Mouse (Mus musculus) MEL (cell line): ENCODE results near the gene Nudt21.
A peak's percentile ranks its signal among the peaks of the same experiment; 100 is the strongest.

Experiments used
- BHLHE40 ChIP-seq: IDR thresholded peaks from 2 replicates; pipeline ENCODE4 v1.6.1; 2012; ENCODE audit warnings: low read depth, mild to moderate bottlenecking, inconsistent platforms, low read length, improper control_type of control experiment, borderline replicate concordance
- CTCF ChIP-seq, 3 experiments: IDR thresholded peaks in 2 of 3; conservative IDR thresholded peaks in 1 of 3; 2 replicates each; pipeline ENCODE4 v1.5.1; 2011 to 2012; ENCODE audit warnings: low read length in 3 of 3, low read depth in 2 of 3, mild to moderate bottlenecking in 2 of 3, improper control_type of control experiment in 1 of 3, inconsistent platforms in 1 of 3, mixed read lengths in 1 of 3, moderate library complexity in 1 of 3; ENCODE audit not compliant: control insufficient read depth in 1 of 3, insufficient read depth in 1 of 3, poor library complexity in 1 of 3, severe bottlenecking in 1 of 3
- GABPA ChIP-seq: IDR thresholded peaks from 2 replicates; pipeline ENCODE4 v1.6.1; 2012; ENCODE audit warnings: low read depth, mild to moderate bottlenecking, inconsistent platforms, low read length, improper control_type of control experiment, moderate library complexity
- MAFK ChIP-seq: IDR thresholded peaks from 2 replicates; pipeline ENCODE4 v1.6.1; 2011; ENCODE audit warnings: low read depth, mild to moderate bottlenecking, low read length, improper control_type of control experiment, borderline replicate concordance
- MAX ChIP-seq: IDR thresholded peaks from 2 replicates; pipeline ENCODE4 v1.6.1; 2011; ENCODE audit warnings: low read length, improper control_type of control experiment
- MAZ ChIP-seq: IDR thresholded peaks from 2 replicates; pipeline ENCODE4 v1.6.1; 2012; ENCODE audit warnings: low read depth, mild to moderate bottlenecking, inconsistent platforms, low read length, improper control_type of control experiment
- MYC ChIP-seq: IDR thresholded peaks from 2 replicates; pipeline ENCODE4 v1.6.1; 2011; ENCODE audit warnings: low read depth, mild to moderate bottlenecking, low read length, improper control_type of control experiment, moderate library complexity
- RAD21 ChIP-seq: IDR thresholded peaks from 2 replicates; pipeline ENCODE4 v1.6.1; 2011; ENCODE audit warnings: mild to moderate bottlenecking, low read depth, low read length, improper control_type of control experiment
- RCOR1 ChIP-seq: IDR thresholded peaks from 2 replicates; pipeline ENCODE4 v1.6.1; 2012; ENCODE audit warnings: low read depth, mild to moderate bottlenecking, inconsistent platforms, low read length, improper control_type of control experiment
- SIN3A ChIP-seq: IDR thresholded peaks from 2 replicates; pipeline ENCODE4 v1.6.1; 2012; ENCODE audit warnings: low read length, improper control_type of control experiment, inconsistent platforms
- TAL1 ChIP-seq: IDR thresholded peaks from 2 replicates; pipeline ENCODE4 v1.6.1; 2012; ENCODE audit warnings: mild to moderate bottlenecking, inconsistent platforms, low read length, moderate library complexity, mixed read lengths
- UBTF ChIP-seq: IDR thresholded peaks from 2 replicates; pipeline ENCODE4 v1.6.1; 2012; ENCODE audit warnings: low read depth, mild to moderate bottlenecking, inconsistent platforms, low read length, improper control_type of control experiment, moderate library complexity, borderline replicate concordance; ENCODE audit not compliant: insufficient read depth

DNA sequence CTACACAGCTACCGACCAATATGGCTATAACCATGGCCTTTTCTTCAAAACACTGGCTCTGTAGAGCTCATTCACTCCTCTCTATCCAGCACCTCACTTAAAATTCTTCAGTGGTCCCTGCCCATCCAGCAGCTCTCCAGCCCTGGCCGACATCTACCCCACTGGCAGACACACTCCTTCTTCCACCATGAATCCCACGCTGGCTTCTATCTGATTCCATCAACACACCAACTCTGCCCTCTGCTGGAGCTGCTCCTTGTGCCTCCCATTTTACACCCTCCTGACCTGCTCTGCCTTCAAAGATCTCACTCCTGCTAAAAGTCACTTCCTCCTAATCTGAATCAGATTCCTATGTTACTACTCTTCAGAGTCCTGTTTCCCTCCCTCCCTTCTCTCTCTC is 53.0 kb downstream of the Nudt21 start:
- no peak for TF ChIP-seq GABPA
- TF ChIP-seq BHLHE40: no peak
- TF ChIP-seq TAL1: no peak
- TF ChIP-seq MAZ: no peak
- peak in 2 of 3 experiments; percentile 6 to 10; a peak in 1 of 6 replicates for TF ChIP-seq CTCF (IDR thresholded peaks at IDR 0.05 in 2 of 3, conservative IDR thresholded peaks at IDR 0.05 in 1 of 3; ENCODE audit: control insufficient read depth in 1 of 3, insufficient read depth in 1 of 3, low read depth in 2 of 3, low read length in 3 of 3, poor library complexity in 1 of 3, severe bottlenecking in 1 of 3)
- no peak for TF ChIP-seq RCOR1
- TF ChIP-seq UBTF: no peak
- no peak for TF ChIP-seq RAD21
- TF ChIP-seq SIN3A: no peak
- TF ChIP-seq MAX: no peak
- no peak for TF ChIP-seq MAFK
- no peak for TF ChIP-seq MYC
